Mouse (Mus musculus) right cerebral cortex, adult 18-20 months (tissue): ENCODE results near the gene Kcnn1.

Source experiments
- DNase-seq: peaks from one replicate; pipeline ENCODE4 v3.0.0; 2022; ENCODE audit warnings: mixed read lengths

Kcnn1 gene

DNA sequence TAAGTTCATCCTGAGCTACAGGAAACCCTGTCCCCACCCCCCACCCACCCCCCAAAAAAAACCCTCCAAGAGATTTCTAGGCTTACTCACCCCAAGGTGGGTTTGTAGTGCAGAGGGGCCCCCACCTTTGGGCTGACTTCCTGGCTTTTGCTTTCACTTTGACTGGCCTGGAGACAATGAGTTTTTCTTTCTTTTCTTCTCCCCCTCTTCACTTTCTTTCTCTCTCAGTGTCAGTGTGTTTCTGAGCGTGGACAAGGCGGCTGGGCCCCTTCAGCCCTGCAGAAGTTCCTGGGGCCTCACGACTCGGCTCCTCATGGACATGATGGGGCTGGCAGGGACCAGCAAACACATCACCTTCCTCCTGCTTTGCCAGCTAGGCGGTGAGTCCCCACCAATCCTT is 54.8 kb downstream of the Kcnn1 start, which contains the start of gene Il12rb1:
Gene Il12rb1, plus strand, starts transcription at position 211 of the 400 bp plus-strand sequence.
- no peak for DNase-seq

DNA sequence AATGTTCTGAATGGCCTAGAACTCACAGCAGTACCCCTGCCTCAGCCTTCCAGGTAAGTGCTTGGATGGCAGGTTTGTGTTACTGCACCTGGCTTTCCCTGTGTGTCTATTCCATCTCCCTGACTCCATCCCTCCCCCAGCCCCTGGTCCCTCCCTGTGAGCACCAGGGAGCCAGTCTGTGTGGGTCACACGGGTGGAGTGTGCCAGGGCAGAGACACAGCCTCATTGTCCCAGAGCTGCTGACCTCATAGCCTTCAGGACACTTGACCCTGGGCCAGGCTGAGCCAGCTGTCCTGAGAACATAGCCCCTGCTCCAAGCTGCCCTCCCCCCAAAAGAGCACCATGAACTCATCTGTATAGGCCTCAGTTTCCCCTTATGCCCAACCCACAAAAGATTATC is 55.8 kb downstream of the Kcnn1 start:
- peak; percentile 65 for DNase-seq

DNA sequence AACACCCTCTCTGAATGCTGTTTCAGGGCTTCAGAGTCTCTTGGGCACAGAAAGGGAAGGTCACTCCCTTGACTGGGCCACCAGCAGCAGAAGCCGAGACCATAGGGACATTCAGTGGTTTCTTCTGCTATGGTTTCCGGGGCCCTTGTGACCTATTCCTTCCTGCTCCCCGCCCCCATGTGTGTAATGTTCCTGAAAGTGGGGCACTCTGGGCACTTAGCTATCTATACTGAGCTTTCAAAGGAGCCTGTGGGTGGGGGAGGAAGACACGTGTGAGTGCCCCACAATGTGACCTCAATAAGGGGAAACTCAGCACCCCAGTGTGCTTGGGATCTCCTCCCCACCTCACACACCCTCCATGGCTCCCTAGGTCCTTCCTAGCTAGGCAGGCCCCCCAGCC is 56.5 kb downstream of the Kcnn1 start:
- no peak for DNase-seq

DNA sequence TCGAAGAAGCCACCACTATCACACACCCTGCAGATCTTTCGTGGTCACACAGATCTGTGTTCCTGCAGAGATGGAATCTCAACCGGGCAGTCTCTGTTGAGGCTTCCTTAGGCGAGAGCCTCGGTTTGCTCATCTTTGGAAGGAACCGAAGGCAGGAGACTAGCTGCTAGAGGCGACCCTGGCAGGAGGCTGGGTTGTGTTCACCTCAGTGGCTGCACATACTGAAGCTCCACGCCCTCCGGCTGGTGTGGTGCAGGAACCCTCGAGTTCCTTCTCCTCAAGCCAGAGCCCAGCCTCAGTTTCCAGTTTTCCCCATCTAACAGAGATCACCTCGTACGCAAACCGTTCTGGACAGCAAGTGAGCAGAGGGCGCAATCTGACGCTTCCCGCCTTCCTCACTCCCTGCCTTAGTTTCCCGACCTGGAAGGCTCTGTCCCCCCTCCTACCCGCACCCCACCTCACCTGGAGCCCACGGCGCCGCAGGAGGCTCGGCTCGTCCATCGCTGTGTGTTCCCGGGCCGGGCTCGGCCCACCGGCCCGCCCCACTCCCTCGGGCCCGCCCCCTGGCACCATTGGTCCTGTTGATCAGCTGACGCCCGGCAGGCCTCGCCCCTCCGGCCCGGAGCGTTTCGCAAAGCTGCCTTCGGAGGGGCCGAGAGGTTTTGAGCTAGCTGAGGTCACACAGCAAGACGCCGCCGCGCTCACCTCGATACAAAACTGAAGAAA is 58.4 kb downstream of the Kcnn1 start, which contains the start of gene Mast3:
Gene Mast3, minus strand, starts transcription at position 574 of the 726 bp plus-strand sequence.
- peak; percentile 88 for DNase-seq

DNA sequence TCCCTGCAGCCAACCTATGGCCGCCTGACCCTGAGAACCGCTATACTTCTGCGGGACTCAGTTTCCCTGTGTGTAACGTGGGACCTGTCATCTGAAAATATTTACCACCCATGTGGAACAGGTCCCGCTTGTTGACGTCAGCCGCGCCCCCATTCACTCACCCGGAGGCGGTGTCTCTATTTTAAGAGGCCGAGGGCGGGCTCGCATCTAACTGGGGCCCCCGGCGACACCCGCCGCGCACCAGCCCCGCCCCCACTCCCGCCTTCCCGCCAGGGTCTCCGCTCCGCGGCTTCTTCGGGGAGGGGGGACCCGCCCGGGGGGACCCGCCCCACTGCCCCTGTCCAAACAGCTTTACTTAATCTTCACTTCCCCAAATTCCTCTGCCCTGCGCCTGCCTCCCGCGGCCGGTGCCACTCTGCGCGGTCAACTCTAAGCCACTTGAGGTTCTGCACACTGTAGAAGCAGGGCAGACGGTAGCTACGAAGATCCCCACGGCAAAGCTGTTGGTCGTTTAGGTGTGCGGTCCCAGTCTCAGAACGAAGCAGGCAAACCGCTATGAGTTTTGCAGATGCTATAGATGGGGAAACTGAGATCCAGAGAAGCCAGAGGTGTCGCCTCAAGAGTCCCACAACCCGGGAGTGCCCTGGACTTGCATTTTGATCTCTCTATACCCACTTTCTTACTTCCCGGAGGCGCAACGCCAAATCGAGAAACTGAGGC is 59.1 kb downstream of the Kcnn1 start:
- DNase-seq = peak; percentile 88

DNA sequence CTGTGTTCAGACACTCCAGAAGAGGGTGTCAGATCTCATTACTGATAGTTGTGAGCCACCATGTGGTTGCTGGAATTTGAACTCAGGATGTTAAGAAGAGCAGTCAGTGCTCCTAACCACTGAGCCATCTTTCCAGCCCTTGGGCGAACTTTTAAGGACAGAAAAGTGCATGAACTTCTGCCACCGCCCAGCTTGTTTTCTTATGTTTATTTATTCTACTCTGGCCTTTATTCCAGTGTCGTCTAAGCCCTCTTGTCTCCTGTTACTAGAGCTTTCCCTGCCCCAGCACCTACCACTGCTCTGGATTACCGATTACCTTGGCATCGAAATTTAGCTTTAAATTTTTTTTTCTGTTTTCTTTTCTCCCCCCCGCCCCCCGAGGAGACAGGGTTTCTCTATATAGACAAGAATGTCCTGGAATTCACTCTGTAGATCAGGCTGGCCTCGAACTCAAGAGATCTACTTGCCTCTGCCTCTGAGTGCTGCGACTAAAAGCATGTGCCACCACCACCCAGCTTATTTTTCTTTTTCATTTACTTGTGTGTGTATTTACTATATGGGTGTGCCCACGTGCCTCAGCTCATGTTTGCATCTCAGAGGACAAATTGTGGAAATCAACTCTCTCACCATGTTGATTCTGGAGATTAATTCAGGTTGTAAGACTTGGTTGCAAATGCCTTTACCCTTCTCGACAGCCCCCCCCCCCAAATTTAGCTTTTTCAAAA is 60.1 kb downstream of the Kcnn1 start:
- no peak for DNase-seq

DNA sequence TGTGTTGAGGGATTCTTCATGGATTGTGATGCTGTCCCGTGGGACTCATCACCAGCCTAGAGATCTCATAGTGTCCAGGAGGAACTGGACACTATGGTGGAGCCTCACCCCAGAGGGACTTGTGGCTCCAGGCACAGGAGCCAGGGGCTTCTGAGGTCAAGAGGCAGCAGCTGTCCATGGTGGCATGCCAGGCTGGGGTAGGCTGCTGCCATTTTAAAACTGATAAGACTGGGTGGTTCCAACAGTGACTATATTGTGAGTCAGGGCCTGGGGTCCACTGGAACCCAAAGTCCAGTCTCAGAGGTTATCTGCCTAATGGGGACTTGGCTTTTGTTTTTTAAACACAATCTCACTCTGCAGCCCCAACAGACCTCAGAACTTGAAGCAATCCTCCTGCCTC is 61.2 kb downstream of the Kcnn1 start:
- no peak for DNase-seq

DNA sequence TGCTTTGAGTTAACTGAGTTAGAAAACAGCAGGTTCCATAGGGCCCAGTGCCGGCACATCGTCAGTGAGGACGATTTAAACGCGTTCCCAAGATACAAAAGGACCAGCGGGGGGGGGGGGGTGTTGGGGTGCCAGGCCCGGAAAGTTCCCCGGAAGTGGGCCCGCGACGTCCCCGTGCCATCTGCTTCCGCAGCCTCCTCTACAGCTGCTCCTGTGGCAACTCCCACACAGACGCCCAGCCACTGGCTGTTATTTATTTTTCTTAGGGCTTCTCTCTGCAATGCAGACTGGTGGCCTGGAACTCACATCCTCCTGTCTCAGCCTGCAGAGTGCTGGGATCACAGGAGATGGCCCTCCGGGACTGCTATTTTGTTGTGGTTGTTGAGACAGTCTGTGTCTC is 61.9 kb downstream of the Kcnn1 start:
- peak; percentile 90 for DNase-seq

GRCm38 (mm10) chr8:70800648-70801047 is 62.4 kb downstream of the Kcnn1 start:
- peak; percentile 81 for DNase-seq

DNA sequence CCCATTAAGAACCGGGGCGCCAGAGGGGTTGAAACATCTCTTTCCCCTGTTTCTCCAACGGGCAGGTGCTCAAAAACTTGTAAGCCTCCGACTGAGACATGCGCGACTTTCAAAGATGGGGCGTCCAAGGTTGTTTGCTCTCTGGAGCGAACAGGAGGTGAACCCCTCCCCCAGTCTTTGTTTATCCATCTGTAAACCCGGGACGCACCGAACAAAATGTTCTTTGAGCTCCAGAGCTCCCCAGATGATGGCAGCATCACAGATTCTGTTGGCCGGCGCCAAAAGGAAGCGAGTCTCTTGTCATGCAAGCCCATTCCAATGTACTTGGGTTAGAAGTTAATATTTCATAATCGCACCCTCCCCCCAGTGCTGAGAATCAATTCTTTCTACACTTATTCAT is 64.8 kb downstream of the Kcnn1 start:
- DNase-seq = peak; percentile 77

GRCm38 (mm10) chr8:70797081-70798070 is 65.7 kb downstream of the Kcnn1 start:
- DNase-seq = peak; percentile 94

DNA sequence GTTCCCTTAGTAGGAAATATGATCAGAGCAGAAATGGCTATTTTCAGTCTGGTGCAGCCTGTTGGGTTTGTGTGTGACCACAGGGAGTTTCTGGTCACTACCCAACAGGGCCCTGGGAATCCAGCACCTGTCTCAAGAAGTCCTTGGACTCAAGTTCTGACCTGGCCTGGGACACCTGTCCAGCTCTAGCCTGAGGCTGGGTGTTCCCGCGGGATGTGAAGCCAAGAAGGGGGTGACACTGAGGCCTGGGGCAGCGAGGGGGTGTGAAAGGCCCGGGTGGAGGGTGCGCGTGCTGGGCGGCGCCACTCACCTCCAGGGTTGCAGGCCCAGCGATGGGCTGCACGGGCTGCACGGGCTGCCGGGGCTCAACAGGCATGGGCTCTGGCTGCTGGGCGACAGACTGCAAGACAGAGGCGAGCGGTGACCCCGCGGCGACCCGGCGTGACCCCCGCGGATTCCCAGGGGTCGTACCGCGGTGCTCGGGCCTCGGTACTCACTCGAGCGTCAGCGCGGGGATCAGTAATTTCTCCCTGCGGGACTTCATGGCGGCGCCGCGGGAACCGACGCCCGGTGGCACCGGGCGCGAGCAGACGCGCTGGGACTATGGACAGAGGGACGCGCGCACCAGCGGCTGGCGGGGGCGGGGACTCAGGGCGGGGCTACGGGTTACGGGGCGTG is 66.5 kb downstream of the Kcnn1 start:
- peak; percentile 12 for DNase-seq

DNA sequence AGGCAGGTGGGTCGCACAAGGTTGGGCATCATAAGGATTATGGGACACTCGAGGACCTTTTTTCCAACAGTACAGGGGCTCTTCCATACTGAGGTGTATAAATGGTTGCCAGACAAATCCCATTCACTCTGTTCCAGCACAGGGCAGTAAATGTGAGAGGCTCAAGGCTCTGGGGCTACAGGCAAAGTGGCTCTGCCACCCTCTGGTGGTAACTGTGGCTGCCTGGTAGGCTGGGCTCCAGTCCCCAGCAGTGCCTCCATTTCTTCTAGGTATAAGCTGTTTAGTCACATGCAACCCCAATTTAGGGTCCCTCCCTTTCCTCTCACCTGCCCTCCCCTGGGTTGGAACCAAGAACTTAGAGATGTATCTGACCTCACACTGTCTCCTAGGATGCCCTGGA is 67.7 kb downstream of the Kcnn1 start:
- DNase-seq = no peak

GRCm38 (mm10) chr8:70794215-70794614 is 68.8 kb downstream of the Kcnn1 start:
- DNase-seq = no peak

DNA sequence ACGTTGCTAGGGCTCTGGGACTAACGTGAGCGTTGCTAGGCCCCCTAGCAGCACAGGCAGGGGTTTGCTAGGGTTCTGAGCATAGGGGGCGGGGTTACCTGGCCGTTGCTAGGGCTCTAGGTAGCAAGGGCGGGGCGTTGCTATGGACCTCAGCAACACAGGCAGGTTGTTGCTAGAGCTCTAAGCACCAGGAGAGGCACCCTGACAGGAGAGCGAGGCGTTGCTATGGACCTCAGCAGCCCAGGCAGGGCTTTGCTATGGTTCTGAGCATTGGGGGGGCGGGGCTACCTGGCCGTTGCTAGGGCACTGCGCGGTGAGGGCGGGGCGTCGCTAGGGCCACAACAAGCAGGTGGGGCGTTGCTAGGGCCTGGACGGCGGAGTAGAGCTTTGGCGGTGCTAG is 70.4 kb downstream of the Kcnn1 start:
- no peak for DNase-seq
